Mouse (Mus musculus) adrenal gland, postnatal 25 days (tissue): Measurements from ENCODE around the gene Olfr243. TPM values are rescaled to one million over a fixed set of nuclear protein-coding genes. Genes with fewer than 3 reads are reported as not detected.
"Not testable (repeated sequence)": the region's sequence is repeated elsewhere in the genome, so short reads cannot be mapped to it uniquely, and the experiment has no call there.

Source experiments
- DNase-seq: peaks from one replicate; pipeline ENCODE4 v3.0.0; 2021; ENCODE audit warnings: mixed read lengths
- long read RNA-seq: library from polyadenylated mRNA; stranded (forward); transcript quantifications from one replicate; pipeline ENCODE4 v2.0.0, GENCODE M21; 2021
- total RNA-seq: library from RNA; stranded (reverse); gene quantifications from 2 replicates; pipeline ENCODE4 v1.2.3, GENCODE M21; 2021

The Olfr243 gene
- not detected in 2 replicates for total RNA-seq
- long read RNA-seq, result 0 reads

- DNase-seq, result no peak
These were observed at the start of gene Olfr243 for GRCm38 (mm10) chr7:103714371-103714770. Olfr243 (plus strand) TSS chr7:103714671.

- no peak for DNase-seq
These were observed 43.4 kb upstream of the Olfr243 start, which contains the start of gene Olfr624 for GRCm38 (mm10) chr7:103671091-103671490. Olfr624 (minus strand) TSS chr7:103671191.

DNA sequence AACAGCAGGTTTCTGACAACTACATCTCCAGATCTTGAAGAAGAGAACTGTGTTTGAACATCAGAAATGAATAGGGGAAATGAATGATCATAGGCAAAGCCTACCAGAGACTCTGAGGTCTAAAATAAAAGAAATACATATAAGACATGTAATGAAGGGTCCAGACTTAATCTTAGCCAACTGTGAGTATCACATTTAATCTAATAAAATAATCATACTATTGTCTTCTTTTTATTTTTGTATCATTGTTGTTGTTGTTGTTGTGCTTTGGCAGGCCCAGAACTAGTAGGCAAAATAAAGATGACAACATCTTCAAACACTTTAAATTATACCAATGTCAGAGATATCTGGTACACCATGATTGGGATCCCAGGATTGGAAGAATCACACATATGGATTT, 32.1 kb upstream of the Olfr243 start, which contains the start of gene Olfr625-ps1:
Olfr625-ps1 (plus strand) TSS at position 301 of the 400 bp plus-strand sequence.
- DNase-seq, result no peak

- DNase-seq, result no peak
These were observed 15.0 kb upstream of the Olfr243 start for GRCm38 (mm10) chr7:103699469-103699868.

DNA sequence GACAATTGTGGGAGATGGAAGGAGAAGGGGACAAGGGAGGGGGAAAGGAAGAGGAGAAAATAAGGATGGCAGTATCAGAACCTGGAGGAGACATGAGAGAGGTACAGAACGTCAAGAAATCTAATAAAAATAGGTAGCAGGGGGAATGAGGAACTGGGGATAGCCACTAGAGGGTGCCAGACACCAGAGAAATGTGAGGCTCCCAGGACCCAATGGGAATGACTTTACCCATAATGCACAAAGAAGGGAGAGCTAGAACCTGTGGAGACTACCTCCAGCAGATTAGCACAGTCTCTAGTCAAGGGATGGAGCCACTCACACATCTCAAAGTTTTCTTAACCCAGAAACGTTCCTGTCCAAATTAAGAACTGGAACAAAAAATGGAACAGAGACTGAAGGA, 2.4 kb upstream of the Olfr243 start:
- DNase-seq, result no peak

DNA sequence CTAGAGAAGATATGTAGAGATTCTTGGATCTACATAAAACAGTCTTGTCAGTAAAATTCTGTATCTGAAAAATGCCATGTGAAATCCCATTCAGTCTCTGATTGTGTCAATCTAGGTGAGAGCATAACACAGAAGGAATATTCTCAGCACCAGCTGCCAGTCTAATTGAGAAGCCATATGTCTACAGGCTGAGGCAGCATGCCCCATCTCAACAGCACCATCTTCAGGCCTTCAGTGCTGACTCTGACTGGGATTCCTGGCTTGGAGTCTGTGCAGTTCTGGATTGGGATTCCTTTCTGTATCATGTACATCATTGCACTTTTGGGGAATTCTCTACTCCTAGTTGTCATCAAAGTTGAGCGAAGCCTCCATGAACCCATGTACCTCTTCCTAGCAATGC, 1.9 kb downstream of the Olfr243 start:
- not testable (repeated sequence) for DNase-seq

GRCm38 (mm10) chr7:103730074-103730473, 15.6 kb downstream of the Olfr243 start, which contains the start of gene Olfr628:
Olfr628 (plus strand) TSS chr7:103730374.
- no peak for DNase-seq

- DNase-seq, result no peak
These were observed 30.4 kb downstream of the Olfr243 start, which contains the start of gene Olfr629 for GRCm38 (mm10) chr7:103744843-103745242. Olfr629 (minus strand) TSS chr7:103744943.

DNA sequence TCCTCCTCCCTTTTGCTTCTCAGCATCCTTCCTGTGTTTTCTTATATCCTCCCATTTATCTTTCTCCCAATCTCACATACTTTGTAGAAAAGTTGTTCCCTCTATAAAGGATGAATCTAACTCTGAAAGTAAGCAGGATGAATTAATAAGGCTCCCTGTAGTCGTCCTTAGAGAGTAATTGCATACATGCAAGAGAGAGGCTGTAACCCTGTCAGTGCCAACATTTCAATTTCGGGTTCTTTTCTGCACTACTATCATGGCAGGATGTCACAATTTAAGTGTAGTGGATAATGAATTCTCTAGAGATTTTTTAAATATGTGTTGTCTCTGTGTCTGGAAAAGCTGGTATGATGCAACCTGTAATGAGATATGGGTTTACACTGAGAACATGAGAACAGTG, 42.8 kb downstream of the Olfr243 start, which contains the start of gene Olfr630:
Olfr630 (minus strand) TSS at position 101 of the 400 bp plus-strand sequence.
- DNase-seq, result no peak

GRCm38 (mm10) chr7:103762212-103762611, 47.7 kb downstream of the Olfr243 start:
- DNase-seq, result not testable (repeated sequence)

- not testable (repeated sequence) for DNase-seq
These were observed 53.2 kb downstream of the Olfr243 start for GRCm38 (mm10) chr7:103767687-103768086.

Other genes with a start within 250 kb of the Olfr243 start
- not detected in 2 replicates for gene Olfr608, start 244.8 kb upstream of the Olfr243 start, total RNA-seq
- gene Olfr609, start 216.6 kb upstream of the Olfr243 start, total RNA-seq, result not detected in 2 replicates
- not detected in 2 replicates for gene Olfr610, start 202.5 kb upstream of the Olfr243 start, total RNA-seq
- not detected in 2 replicates for gene Olfr611, start 193.8 kb upstream of the Olfr243 start, total RNA-seq
- gene Olfr612, start 172.0 kb upstream of the Olfr243 start, total RNA-seq, result not detected in 2 replicates
- not detected in 2 replicates for gene Olfr613, start 166.6 kb upstream of the Olfr243 start, total RNA-seq
- not detected in 2 replicates for gene Olfr615, start 158.6 kb upstream of the Olfr243 start, total RNA-seq
- gene Olfr616, start 145.5 kb upstream of the Olfr243 start, total RNA-seq, result not detected in 2 replicates
- gene Olfr617, start 141.6 kb upstream of the Olfr243 start, total RNA-seq, result not detected in 2 replicates
- gene Olfr618, start 124.6 kb upstream of the Olfr243 start, total RNA-seq, result not detected in 2 replicates
- not detected in 2 replicates for gene Olfr619, start 114.1 kb upstream of the Olfr243 start, total RNA-seq
- gene Olfr620, start 102.1 kb upstream of the Olfr243 start, total RNA-seq, result not detected in 2 replicates
- gene Olfr622, start 72.0 kb upstream of the Olfr243 start, total RNA-seq, result not detected in 2 replicates
- gene Olfr623, start 51.0 kb upstream of the Olfr243 start, total RNA-seq, result not detected in 2 replicates
- gene Olfr624, start 43.5 kb upstream of the Olfr243 start, total RNA-seq, result 0.06 TPM in 1 of 2 replicates, not detected in the other
- not detected in 2 replicates for gene Olfr625-ps1, start 32.0 kb upstream of the Olfr243 start, total RNA-seq
- gene Olfr628, start 15.7 kb downstream of the Olfr243 start, total RNA-seq, result not detected in 2 replicates
- gene Olfr629, start 30.3 kb downstream of the Olfr243 start, total RNA-seq, result not detected in 2 replicates
- gene Olfr630, start 42.7 kb downstream of the Olfr243 start, total RNA-seq, result not detected in 2 replicates
- gene Olfr69, start 56.9 kb downstream of the Olfr243 start, total RNA-seq, result not detected in 2 replicates
- gene Olfr68, start 65.0 kb downstream of the Olfr243 start, total RNA-seq, result not detected in 2 replicates
- gene Olfr67, start 77.2 kb downstream of the Olfr243 start, total RNA-seq, result not detected in 2 replicates
- 217 and 281 TPM in 2 replicates for gene Hbb-bt, start 99.3 kb downstream of the Olfr243 start, total RNA-seq
- 2,100 and 2,179 TPM in 2 replicates for gene Hbb-bs, start 113.4 kb downstream of the Olfr243 start, total RNA-seq
- gene Hbb-bh2, start 125.8 kb downstream of the Olfr243 start, total RNA-seq, result not detected in 2 replicates
- gene Hbb-bh1, start 128.5 kb downstream of the Olfr243 start, total RNA-seq, result not detected in 2 replicates
- gene Hbb-y, start 138.5 kb downstream of the Olfr243 start, total RNA-seq, result not detected in 2 replicates
- not detected in 2 replicates for gene Olfr66, start 171.6 kb downstream of the Olfr243 start, total RNA-seq
- gene Olfr64, start 179.8 kb downstream of the Olfr243 start, total RNA-seq, result not detected in 2 replicates
- not detected in 2 replicates for gene Olfr65, start 188.8 kb downstream of the Olfr243 start, total RNA-seq
- gene Olfr631, start 214.2 kb downstream of the Olfr243 start, total RNA-seq, result not detected in 2 replicates
- gene Olfr632, start 219.7 kb downstream of the Olfr243 start, total RNA-seq, result not detected in 2 replicates
- not detected in 2 replicates for gene Olfr633, start 229.8 kb downstream of the Olfr243 start, total RNA-seq